Mouse (Mus musculus) embryonic facial prominence, embryonic 11.5 days (tissue): ENCODE results near the gene Gm21954. TPM values are rescaled to one million over a fixed set of nuclear protein-coding genes. Genes with fewer than 3 reads are reported as not detected.

Source experiments
- ATAC-seq: fragments of 200-750 bp; cut with Nextera tagmentation; replicated peaks from 2 replicates; pipeline ENCODE4 v1.8.0; 2017; ENCODE audit warnings: low read depth; ENCODE audit not compliant: insufficient number of reproducible peaks, low FRiP score, low TSS enrichment
- DNase-seq: peaks from one replicate; pipeline ENCODE4 v3.0.0-alpha.2; 2015; ENCODE audit warnings: low spot score
- H3K27ac ChIP-seq: fragments of 300-500 bp; sonication (generic); replicated peaks from 2 replicates; pipeline ENCODE4 v1.5.1; 2014; ENCODE audit warnings: mild to moderate bottlenecking, low read depth, low read length, control low read depth
- H3K27me3 ChIP-seq: fragments of 300-500 bp; sonication (generic); 2 replicates; pipeline ENCODE4 v1.6.1; 2014; ENCODE audit warnings: mild to moderate bottlenecking, low read length, moderate library complexity, mixed read lengths; ENCODE audit not compliant: control insufficient read depth, insufficient read depth
- H3K36me3 ChIP-seq: fragments of 300-500 bp; sonication (generic); replicated peaks from 2 replicates; pipeline ENCODE4 v1.6.1; 2014; ENCODE audit warnings: low read depth, mild to moderate bottlenecking, low read length, moderate library complexity, mixed read lengths; ENCODE audit not compliant: control insufficient read depth, insufficient read depth
- H3K4me1 ChIP-seq: fragments of 300-500 bp; sonication (generic); 2 replicates; pipeline ENCODE4 v1.6.1; 2014; ENCODE audit warnings: low read length, mixed read lengths; ENCODE audit not compliant: control insufficient read depth, insufficient read depth
- H3K4me2 ChIP-seq: fragments of 300-500 bp; sonication (generic); 2 replicates; pipeline ENCODE4 v1.6.1; 2014; ENCODE audit warnings: low read depth, mild to moderate bottlenecking, control low read depth, low read length, moderate library complexity
- H3K4me3 ChIP-seq: fragments of 300-500 bp; sonication (generic); 2 replicates; pipeline ENCODE4 v1.5.1; 2014; ENCODE audit warnings: low read depth, low read length, control low read depth
- H3K9ac ChIP-seq: fragments of 300-500 bp; sonication (generic); replicated peaks from 2 replicates; pipeline ENCODE4 v1.6.1; 2014; ENCODE audit warnings: mild to moderate bottlenecking, control low read depth, low read length
- H3K9me3 ChIP-seq: fragments of 300-500 bp; sonication (generic); replicated peaks from 2 replicates; pipeline ENCODE4 v1.6.1; 2016; ENCODE audit warnings: mild to moderate bottlenecking, low read length, inconsistent platforms, mixed read lengths; ENCODE audit not compliant: control insufficient read depth
- WGBS: fragments of 180-500 bp; shearing (Covaris S2); extraction: QIAGEN DNeasy Blood & Tissue Kit; methylation state at CpG from one replicate; pipeline ENCODE4 v1.1.7; 2014; 5-methylcytosine and 5-hydroxymethylcytosine counted together
- polyA plus RNA-seq: library from polyadenylated mRNA; unstranded; fragments of >200 nt; fragmentation: Nextera tagmentation; extraction: Ambion mirVana; gene quantifications from 2 replicates; pipeline ENCODE4 v1.2.1, GENCODE M21; 2014

Gm21954 gene
- polyA plus RNA-seq, 1 experiment from 2014 or later = not detected

DNA sequence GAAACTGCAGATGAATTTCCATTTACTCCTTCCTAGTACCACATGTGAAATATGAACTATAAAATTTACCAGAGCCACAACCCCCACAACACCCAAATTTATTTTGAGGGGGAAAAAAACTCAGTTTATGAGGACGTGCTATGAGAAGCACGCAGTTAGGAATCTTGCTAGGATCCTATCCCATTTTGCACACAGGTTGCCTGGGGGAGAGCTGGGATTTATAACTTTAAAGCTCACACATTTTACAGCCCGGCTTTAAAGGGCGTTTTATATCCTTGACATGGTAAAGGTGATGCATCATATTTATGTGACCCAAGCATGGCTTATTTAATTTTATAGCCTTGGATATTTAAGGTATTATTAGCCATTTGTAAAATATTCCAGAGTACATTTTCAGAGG lies 7.3 kb upstream of the Gm21954 start:
- WGBS = 93% methylated on average over 4 of the region's 4 CpGs
- ATAC-seq = no peak

DNA sequence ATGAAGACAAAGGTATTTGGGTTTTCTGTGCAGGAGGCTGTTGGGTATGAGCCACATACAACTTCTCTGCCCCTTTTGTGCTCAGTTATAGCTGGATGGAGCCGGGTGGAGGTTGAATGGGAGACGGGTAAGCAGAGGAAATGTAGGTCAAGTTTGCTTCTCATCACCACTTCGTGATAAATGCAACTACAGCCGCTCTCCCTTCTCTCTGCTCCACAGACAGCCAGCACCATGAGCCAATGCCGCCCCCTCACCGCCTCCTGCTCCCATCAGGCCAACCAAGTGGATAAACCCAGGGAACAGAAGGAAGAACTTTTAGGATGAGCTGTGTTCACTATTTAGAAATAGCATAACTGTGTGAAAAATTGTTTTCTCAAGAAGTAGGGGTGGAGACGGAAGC lies 4.7 kb upstream of the Gm21954 start:
- no peaks in the 10 kb centered on the region for H3K9me3 ChIP-seq
- no peaks in the 10 kb centered on the region for H3K27me3 ChIP-seq
- ATAC-seq = no peak
- H3K36me3 ChIP-seq = no peaks in the 10 kb centered on the region
- 92% methylated on average over 7 of the region's 7 CpGs for WGBS
- H3K4me2 ChIP-seq = no peak overlapping the region
- H3K27ac ChIP-seq = no peak overlapping the region
- no peaks in the 10 kb centered on the region for H3K4me1 ChIP-seq
- no peak overlapping the region for H3K4me3 ChIP-seq
- no peak for DNase-seq
- no peak overlapping the region for H3K9ac ChIP-seq

More for the DNA sequence above, 7.3 kb upstream of the Gm21954 start:
- Histone ChIP-seq H3K27me3 (no peaks in the 10 kb centered on the region), H3K9me3 (no peaks in the 10 kb centered on the region), H3K27ac (no peak overlapping the region), H3K9ac (no peak overlapping the region), H3K4me2 (no peak overlapping the region), H3K4me3 (no peak overlapping the region), H3K36me3 (no peaks in the 10 kb centered on the region), H3K4me1 (no peaks in the 10 kb centered on the region)
- no peak for DNase-seq

DNA sequence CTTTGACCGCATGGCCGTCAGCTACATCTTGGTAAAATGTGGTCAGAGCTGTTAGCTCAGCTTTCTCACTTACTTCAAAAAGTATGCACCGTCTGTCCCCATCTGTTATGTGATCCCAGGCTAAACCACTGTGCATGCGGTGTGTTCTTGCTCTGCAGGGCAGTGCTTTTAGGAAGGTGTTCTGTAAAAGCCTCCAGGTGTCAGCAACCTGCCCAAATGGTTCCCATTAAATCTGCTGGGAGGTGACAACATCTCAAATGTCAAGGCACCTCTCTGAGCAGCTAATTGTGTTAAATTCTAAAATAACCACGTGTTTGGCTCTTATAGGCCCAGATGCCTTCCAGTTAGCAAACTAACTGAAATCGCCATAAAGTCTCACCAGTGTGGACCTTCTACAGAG lies 1.1 kb upstream of the Gm21954 start:
- no peak overlapping the region for H3K9ac ChIP-seq
- no peak; the same call in 1 of the 2 replicates for ATAC-seq
- H3K4me2 ChIP-seq = no peak overlapping the region
- WGBS = 48% methylated on average over 6 of the region's 6 CpGs
- H3K4me1 ChIP-seq = no peaks in the 10 kb centered on the region
- H3K9me3 ChIP-seq = no peaks in the 10 kb centered on the region
- DNase-seq = peak; percentile 46
- H3K4me3 ChIP-seq = no peak overlapping the region
- no peaks in the 10 kb centered on the region for H3K36me3 ChIP-seq
- no peaks in the 10 kb centered on the region for H3K27me3 ChIP-seq
- H3K27ac ChIP-seq = no peak overlapping the region

DNA sequence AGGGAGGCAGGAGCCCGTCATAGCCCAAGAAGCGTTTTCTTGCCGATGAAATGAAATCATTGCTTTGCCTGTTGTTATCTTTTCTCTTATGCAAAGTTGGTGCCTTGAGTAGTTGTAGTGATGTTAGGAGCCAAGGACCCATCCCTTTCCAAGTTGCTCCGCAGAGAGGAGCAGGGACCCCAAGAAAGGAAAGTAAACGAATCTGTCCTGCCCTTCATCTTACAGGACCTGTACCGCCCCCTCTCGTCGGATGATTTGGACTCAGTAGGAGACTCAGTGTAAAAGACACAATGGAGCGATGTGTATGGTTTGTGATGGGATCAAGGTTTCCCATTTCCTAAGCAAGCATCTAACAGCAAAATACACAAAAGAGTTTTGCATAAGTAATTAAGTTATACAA lies 5.7 kb downstream of the Gm21954 start:
- H3K36me3 ChIP-seq = no peaks in the 10 kb centered on the region
- H3K4me2 ChIP-seq = no peak overlapping the region
- no peaks in the 10 kb centered on the region for H3K4me1 ChIP-seq
- no peaks in the 10 kb centered on the region for H3K27me3 ChIP-seq
- WGBS = 67% methylated on average over 9 of the region's 9 CpGs
- DNase-seq = no peak
- no peak overlapping the region for H3K9ac ChIP-seq
- no peak overlapping the region for H3K4me3 ChIP-seq
- no peaks in the 10 kb centered on the region for H3K9me3 ChIP-seq
- no peak overlapping the region for H3K27ac ChIP-seq
- ATAC-seq = no peak

DNA sequence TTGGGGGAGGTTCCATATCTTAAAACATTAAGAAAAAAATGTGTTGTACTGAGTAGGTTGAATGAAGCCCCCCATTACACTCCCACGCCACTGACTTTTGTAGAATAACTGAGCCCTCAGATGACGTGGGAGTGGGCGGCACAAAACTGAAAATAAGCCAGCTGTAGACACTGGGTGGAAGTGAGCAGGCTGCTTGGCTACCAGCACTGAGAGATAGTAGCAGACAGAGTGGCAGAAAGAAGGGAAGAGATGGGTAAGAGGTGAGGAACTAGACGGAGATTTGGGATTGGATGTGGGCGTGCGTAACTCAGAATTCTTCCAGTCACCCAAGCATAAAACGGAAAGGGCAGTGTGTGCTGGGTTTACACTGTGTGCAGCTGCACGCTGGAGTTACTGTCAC lies 6.2 kb downstream of the Gm21954 start:
- H3K9ac ChIP-seq = no peak overlapping the region
- no peak overlapping the region for H3K4me3 ChIP-seq
- no peaks in the 10 kb centered on the region for H3K36me3 ChIP-seq
- no peak overlapping the region for H3K27ac ChIP-seq
- H3K27me3 ChIP-seq = no peaks in the 10 kb centered on the region
- H3K4me1 ChIP-seq = no peaks in the 10 kb centered on the region
- DNase-seq (no peak), ATAC-seq (no peak)
- H3K4me2 ChIP-seq = no peak overlapping the region
- WGBS = 83% methylated on average over 8 of the region's 8 CpGs
- H3K9me3 ChIP-seq = no peaks in the 10 kb centered on the region

DNA sequence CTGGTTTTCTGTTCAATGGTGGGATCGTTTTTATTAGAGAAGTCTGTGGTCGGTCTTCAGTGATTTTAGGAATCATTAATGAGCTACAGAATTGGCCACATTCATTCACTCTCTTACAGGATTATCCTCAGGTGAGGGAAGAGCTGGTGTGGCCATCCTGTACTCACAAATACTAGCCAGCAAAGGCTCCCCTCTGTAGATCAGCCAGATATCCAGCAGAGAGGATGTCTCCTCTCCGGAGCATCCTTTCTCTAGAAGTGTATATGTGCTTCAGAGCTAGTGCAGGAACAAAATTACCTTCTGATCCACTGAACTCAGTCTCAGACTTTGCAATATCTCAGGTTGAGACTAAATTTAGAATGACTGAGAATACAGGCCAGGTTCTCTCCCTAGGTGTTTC lies 7.8 kb downstream of the Gm21954 start:
- no peak for ATAC-seq
- no peak overlapping the region for H3K9ac ChIP-seq
- no peak overlapping the region for H3K4me2 ChIP-seq
- no peak for DNase-seq
- 58% methylated on average over 3 of the region's 3 CpGs for WGBS
- H3K4me3 ChIP-seq = no peak overlapping the region
- no peaks in the 10 kb centered on the region for H3K27me3 ChIP-seq
- H3K4me1 ChIP-seq = no peaks in the 10 kb centered on the region
- H3K36me3 ChIP-seq = no peaks in the 10 kb centered on the region
- no peaks in the 10 kb centered on the region for H3K9me3 ChIP-seq
- no peak overlapping the region for H3K27ac ChIP-seq

DNA sequence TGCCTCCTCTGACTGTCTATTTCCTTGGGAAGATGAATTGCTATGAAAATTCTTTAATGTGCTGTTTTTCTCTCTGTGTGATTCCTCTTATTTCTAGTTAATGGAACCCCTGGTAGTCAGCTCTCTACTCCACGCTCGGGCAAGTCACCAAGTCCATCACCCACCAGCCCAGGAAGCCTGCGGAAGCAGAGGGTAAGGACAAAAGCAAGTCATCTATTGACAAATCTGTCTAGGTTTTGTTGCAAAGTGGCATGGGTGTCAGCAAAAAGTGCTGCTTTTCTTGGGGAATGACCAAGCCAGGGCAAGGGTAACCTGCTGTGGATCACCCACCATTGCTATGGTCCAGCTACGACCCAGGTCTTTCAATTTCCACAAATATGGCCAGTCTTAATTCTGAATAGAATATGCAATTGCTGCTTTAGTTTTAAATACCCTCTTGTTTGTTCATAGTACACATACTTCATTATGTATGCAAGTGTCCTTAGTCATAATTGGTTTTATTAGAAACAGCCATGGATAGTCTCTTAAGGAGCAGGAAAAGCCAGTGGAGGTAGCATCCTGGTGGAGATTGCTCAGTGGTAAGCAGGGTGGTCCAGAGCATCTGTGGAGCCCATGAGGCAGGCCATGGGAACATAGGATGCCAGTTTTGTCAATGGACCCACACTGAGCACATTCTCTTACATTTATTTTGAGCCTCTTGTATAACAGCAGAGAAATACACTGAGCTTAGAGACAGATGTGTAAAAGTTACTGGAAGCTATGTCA lies 8.9 kb downstream of the Gm21954 start:
- Histone ChIP-seq H3K27ac (peak overlapping the region; percentile 16; the same call in 1 of the 2 replicates), H3K4me1 (no peaks in the 10 kb centered on the region), H3K4me2 (no peak overlapping the region), H3K9me3 (no peaks in the 10 kb centered on the region), H3K9ac (no peak overlapping the region), H3K4me3 (no peak overlapping the region), H3K27me3 (no peaks in the 10 kb centered on the region), H3K36me3 (no peaks in the 10 kb centered on the region)
- ATAC-seq (no peak), DNase-seq (no peak)
- WGBS = 90% methylated on average over 4 of the region's 4 CpGs

DNA sequence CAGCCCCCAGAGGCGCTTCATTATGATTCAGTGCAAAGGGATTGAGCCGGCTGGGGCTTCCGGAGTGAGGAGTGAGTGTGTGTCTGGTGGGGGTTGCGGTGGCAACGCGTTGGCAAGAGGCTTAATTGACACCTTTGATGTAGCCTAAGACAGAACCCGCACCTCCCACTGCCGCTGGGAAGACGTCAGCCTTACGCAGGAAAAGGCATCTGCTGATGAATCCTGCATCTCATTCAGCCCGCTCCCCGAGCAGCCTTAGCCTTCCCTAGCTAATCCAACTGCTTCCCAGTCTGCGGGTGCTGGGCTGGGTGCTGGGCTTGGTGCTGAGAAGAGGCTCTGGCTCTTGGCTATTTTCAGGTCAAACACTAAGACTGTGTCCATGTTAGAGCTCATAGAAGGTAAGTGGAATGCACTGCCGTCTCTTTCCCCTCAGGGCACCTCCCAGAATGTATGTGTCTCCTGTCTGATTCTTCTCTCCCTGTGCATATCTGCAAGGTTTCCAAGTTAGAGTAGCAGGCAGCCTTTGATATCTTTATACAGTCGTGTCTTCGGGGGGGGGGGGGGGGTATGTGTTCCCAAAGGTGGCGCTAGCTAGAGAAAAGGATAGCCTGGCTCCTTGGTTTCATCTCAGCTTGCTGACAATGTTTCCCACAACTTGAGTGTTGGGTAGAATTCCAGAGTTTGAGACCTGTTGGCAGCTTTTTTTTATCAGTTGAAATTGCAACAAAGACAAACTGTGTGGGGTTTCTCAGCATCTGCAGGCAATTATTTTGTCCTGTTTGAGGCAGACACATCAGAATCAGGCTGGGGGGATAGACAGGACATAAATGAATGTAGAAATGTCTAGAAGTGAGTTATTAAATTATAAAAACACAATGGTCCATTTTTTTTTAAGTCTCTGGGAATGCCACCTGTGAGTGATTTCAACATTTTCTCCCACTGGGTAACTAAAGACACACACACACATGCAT lies 10.0 kb downstream of the Gm21954 start:
- Histone ChIP-seq H3K27me3 (no peaks in the 10 kb centered on the region), H3K36me3 (no peaks in the 10 kb centered on the region), H3K4me2 (peak overlapping the region; percentile 39), H3K4me1 (no peaks in the 10 kb centered on the region), H3K4me3 (peak overlapping the region; percentile 18), H3K9me3 (no peaks in the 10 kb centered on the region), H3K27ac (0 out of 2 replicates have a peak overlapping the region, but pooled peaks have one; percentile 2), H3K9ac (0 out of 2 replicates have a peak overlapping the region, but pooled peaks have one; percentile 7)
- peak; percentile 75 for ATAC-seq
- under 1% methylated on average over 15 of the region's 17 CpGs for WGBS
- DNase-seq = peak; percentile 72
